Mouse (Mus musculus): ENCODE measurements at regions not wholly inside any gene's neighbourhood (a gene's known extent, or its start where the extent isn't known, plus 50 kb on each side); places are given as distances from the start of the nearest gene placed in this dataset.

DNA sequence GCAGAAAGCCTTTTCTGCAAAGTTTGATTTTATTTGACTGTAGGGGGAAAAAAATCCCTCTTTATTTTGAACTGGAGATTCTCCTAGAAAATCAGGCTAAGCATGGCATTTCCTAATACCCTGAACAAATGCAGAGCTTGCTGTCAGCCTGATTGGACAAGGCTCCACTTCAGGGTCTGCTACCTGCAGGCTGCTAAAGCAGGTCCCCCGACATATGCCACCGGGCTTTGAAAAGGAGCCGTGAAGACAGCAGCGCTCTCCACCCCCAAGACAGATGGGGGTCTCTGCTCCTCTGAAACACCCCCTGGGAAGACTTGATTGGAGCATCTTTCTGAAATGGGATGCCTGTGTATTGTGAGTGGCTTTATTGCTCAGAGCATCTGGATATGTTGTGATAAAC lies 90.6 kb upstream of the Olfm4 start:
- no peak for ATAC-seq (ENCODE audit: low FRiP score, low TSS enrichment)
- 77% methylated on average over 4 of the region's 4 CpGs for WGBS
- no peaks in the 10 kb centered on the region for H3K4me1 ChIP-seq (ENCODE audit: insufficient read depth, low read length)

DNA sequence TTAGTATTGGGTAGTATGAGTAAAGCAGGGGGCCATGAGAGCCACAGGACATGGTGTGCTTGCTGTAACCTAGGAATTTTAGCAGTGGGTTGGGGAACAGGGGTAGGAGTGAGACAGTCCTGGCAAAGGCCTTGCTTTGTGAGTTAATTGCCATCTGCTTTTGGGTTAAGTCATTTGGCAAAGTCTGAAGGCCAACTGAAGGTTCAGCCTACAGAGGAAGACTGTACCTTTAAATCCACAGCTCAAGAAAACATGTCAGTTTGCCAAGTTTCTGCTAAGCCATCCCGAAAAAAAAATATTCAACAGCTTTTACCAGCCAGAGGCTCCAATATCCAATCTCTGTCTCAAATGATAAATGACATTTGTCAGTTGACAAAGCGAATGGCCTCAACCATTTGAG lies 93.2 kb upstream of the Olfm4 start:
- Histone ChIP-seq H3K36me3 (ENCODE audit: insufficient read depth, low read length) (no peaks in the 10 kb centered on the region), H3K9ac (replicated peaks; ENCODE audit: low read length) (no peak overlapping the region), H3K4me2 (replicated peaks; ENCODE audit: low read depth, low read length) (no peak overlapping the region), H3K4me1 (ENCODE audit: insufficient read depth, low read length) (no peaks in the 10 kb centered on the region), H3K27ac (ENCODE audit: low read length) (no peak overlapping the region), H3K4me3 (ENCODE audit: low read length) (no peak overlapping the region), H3K27me3 (ENCODE audit: insufficient read depth, low read length) (no peaks in the 10 kb centered on the region), H3K9me3 (ENCODE audit: low read length) (no peaks in the 10 kb centered on the region)
- no peak for ATAC-seq (ENCODE audit: low FRiP score, low TSS enrichment)
- 59% methylated on average over 2 of the region's 2 CpGs for WGBS

More for the DNA sequence above, 90.6 kb upstream of the Olfm4 start:
- Histone ChIP-seq H3K4me2 (replicated peaks; ENCODE audit: low read depth, low read length) (no peak overlapping the region), H3K27ac (ENCODE audit: low read length) (no peak overlapping the region), H3K9me3 (ENCODE audit: low read length) (no peaks in the 10 kb centered on the region), H3K9ac (replicated peaks; ENCODE audit: low read length) (no peak overlapping the region), H3K36me3 (ENCODE audit: insufficient read depth, low read length) (no peaks in the 10 kb centered on the region), H3K4me3 (ENCODE audit: low read length) (no peak overlapping the region), H3K27me3 (ENCODE audit: insufficient read depth, low read length) (no peaks in the 10 kb centered on the region)

- Histone ChIP-seq H3K9me3 (ENCODE audit: low read length) (no peaks in the 10 kb centered on the region), H3K36me3 (ENCODE audit: insufficient read depth, low read length) (no peaks in the 10 kb centered on the region), H3K4me1 (ENCODE audit: insufficient read depth, low read length) (no peaks in the 10 kb centered on the region), H3K27me3 (ENCODE audit: insufficient read depth, low read length) (no peaks in the 10 kb centered on the region), H3K4me2 (replicated peaks; ENCODE audit: low read depth, low read length) (no peak overlapping the region), H3K9ac (replicated peaks; ENCODE audit: low read length) (no peak overlapping the region), H3K4me3 (ENCODE audit: low read length) (no peak overlapping the region), H3K27ac (ENCODE audit: low read length) (no peak overlapping the region)
- WGBS: 74% methylated on average over 4 of the region's 4 CpGs
- ATAC-seq (ENCODE audit: low FRiP score, low TSS enrichment): no peak
Measured at GRCm38 (mm10) chr14:79890280-79890679, 93.6 kb upstream of the Olfm4 start.

- no peak overlapping the region for H3K27ac ChIP-seq (ENCODE audit: low read length)
- H3K4me2 ChIP-seq (replicated peaks; ENCODE audit: low read depth, low read length): no peak overlapping the region
- no peaks in the 10 kb centered on the region for H3K27me3 ChIP-seq (ENCODE audit: insufficient read depth, low read length)
- no peaks in the 10 kb centered on the region for H3K9me3 ChIP-seq (ENCODE audit: low read length)
- H3K9ac ChIP-seq (replicated peaks; ENCODE audit: low read length): no peak overlapping the region
- ATAC-seq (ENCODE audit: low FRiP score, low TSS enrichment): no peak
- H3K4me3 ChIP-seq (ENCODE audit: low read length): no peak overlapping the region
- 69% methylated on average over 7 of the region's 7 CpGs for WGBS
- peaks cover 10% of the 10 kb centered on the region; the same call in 1 of the 2 replicates for H3K4me1 ChIP-seq (ENCODE audit: insufficient read depth, low read length)
- H3K36me3 ChIP-seq (ENCODE audit: insufficient read depth, low read length): no peaks in the 10 kb centered on the region
Measured at GRCm38 (mm10) chr14:79883487-79883886, 100.4 kb upstream of the Olfm4 start.

GRCm38 (mm10) chr14:79881726-79882125 lies 102.2 kb upstream of the Olfm4 start:
- no peak overlapping the region for H3K4me3 ChIP-seq (ENCODE audit: low read length)
- no peak for ATAC-seq (ENCODE audit: low FRiP score, low TSS enrichment)
- H3K9ac ChIP-seq (replicated peaks; ENCODE audit: low read length): no peak overlapping the region
- no peak overlapping the region for H3K27ac ChIP-seq (ENCODE audit: low read length)
- no peak overlapping the region for H3K4me2 ChIP-seq (replicated peaks; ENCODE audit: low read depth, low read length)
- H3K27me3 ChIP-seq (ENCODE audit: insufficient read depth, low read length): no peaks in the 10 kb centered on the region
- 15% methylated on average over 9 of the region's 9 CpGs for WGBS
- H3K9me3 ChIP-seq (ENCODE audit: low read length): no peaks in the 10 kb centered on the region
- H3K36me3 ChIP-seq (ENCODE audit: insufficient read depth, low read length): no peaks in the 10 kb centered on the region
- peaks cover 10% of the 10 kb centered on the region; the same call in 1 of the 2 replicates for H3K4me1 ChIP-seq (ENCODE audit: insufficient read depth, low read length)

DNA sequence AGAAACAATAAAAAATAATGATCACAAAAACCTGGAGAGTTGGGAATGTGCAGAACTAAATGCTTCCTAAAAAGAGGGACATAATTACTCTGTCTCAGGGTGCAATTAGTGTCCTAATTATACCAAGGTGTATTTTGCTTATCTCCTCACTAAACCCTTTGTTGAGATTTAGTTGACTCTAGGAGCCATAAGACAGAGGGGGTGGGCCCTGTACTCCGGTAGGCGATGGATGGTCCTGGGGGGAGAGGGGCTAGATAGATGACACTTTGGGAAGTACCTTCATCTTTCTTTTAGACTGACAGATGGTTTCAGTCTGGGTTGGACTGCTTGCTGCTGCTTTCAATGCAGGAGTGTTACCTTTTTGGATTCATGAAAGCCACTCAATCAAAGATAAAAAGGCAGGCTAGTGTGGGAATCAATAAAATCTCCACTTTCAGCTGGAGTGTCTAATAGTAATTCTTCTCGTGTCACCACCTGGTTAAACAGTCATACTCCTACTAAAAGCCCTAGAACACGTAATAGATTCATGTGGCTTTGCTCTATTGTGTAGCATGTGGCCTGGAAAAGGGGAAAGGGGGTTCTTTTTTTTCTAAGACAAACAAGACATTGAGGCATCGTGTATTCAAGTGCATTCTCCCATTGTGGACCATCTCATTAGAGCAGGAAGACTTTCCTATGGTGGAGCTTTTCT lies 103.7 kb upstream of the Olfm4 start:
- Histone ChIP-seq H3K9ac (replicated peaks; ENCODE audit: low read length) (no peak overlapping the region), H3K4me3 (ENCODE audit: low read length) (no peak overlapping the region), H3K27me3 (ENCODE audit: insufficient read depth, low read length) (0 out of 2 replicates have a peak, but pooled peaks cover 2% of the 10 kb centered on the region), H3K27ac (ENCODE audit: low read length) (no peak overlapping the region), H3K9me3 (ENCODE audit: low read length) (no peaks in the 10 kb centered on the region), H3K4me2 (replicated peaks; ENCODE audit: low read depth, low read length) (no peak overlapping the region), H3K4me1 (ENCODE audit: insufficient read depth, low read length) (peaks cover 10% of the 10 kb centered on the region; the same call in 1 of the 2 replicates), H3K36me3 (ENCODE audit: insufficient read depth, low read length) (no peaks in the 10 kb centered on the region)
- no peak for ATAC-seq (ENCODE audit: low FRiP score, low TSS enrichment)
- WGBS: 35% methylated on average over 5 of the region's 5 CpGs

DNA sequence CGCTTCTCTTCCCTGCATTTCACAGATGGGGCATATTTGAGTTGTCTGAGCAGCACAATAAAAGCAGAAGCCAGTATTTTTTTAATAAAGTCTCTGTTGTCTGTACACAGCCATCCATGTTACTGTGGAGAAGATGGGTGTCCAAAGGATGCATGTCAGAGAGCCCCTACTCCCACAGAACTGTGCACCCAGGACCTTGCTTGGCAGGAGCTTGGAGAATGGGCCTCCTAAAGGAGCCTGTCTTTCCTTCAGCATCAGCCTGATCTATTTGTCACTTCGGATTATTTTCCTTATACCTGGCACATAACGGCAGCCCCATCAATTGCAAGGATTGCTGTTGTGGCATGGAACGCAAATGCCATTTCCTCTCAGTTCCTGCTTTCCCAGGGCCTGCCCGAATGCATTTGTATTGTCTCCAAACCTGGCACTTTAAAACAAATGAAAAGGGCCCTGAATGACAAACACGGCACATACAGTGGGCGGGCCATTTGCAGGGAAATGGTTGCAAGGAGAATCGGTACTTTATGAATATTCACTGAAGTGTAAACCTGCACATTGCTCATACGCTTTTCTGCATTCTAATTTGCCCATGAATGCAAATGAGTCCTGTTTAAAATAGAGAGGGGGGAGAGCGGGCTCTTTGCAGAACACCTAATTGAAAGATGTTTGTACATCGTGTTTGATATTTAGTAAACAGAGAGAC lies 104.4 kb upstream of the Olfm4 start:
- Histone ChIP-seq H3K9ac (replicated peaks; ENCODE audit: low read length) (no peak overlapping the region), H3K4me2 (replicated peaks; ENCODE audit: low read depth, low read length) (no peak overlapping the region), H3K4me1 (ENCODE audit: insufficient read depth, low read length) (peaks cover 10% of the 10 kb centered on the region; the same call in 1 of the 2 replicates), H3K9me3 (ENCODE audit: low read length) (no peaks in the 10 kb centered on the region), H3K27me3 (ENCODE audit: insufficient read depth, low read length) (0 out of 2 replicates have a peak, but pooled peaks cover 2% of the 10 kb centered on the region), H3K36me3 (ENCODE audit: insufficient read depth, low read length) (no peaks in the 10 kb centered on the region), H3K27ac (ENCODE audit: low read length) (no peak overlapping the region), H3K4me3 (ENCODE audit: low read length) (no peak overlapping the region)
- WGBS: 68% methylated on average over 11 of the region's 11 CpGs
- no peak for ATAC-seq (ENCODE audit: low FRiP score, low TSS enrichment)

DNA sequence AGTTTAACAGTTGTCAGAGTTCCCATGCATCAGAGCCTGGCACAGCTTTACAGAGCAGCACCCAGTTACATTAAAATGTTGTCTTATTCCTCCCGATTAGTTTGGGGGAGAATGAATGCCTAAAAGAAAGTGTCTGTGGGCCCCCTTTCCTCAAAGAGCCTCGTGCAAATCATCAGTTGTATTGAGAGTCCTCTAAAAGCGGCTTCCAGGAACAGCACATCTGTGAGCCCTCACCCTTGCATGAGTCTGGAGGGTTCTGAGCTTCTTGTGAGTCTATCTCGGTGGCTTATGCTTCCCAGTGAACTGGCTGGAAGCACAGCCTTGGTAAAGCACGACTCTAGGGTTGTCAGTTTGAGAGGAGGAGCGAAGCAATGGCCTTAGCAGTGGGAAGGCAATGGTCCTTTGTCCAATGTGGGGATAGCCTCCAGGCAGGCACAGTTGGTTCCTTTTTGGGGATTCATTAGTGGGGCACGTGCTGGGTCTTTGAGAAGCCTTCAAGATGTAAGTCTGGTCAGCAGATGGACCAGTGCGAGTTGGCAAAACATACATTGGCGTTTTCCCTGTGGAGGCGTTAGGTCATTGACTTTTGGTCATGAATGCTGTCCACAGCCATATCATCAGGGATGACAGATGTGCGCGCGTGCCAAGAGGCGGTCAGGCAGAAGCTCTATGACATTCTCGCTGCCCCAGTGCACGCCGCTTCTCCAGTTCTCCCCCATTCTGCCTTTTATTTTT lies 105.4 kb upstream of the Olfm4 start:
- Histone ChIP-seq H3K9ac (replicated peaks; ENCODE audit: low read length) (no peak overlapping the region), H3K4me1 (ENCODE audit: insufficient read depth, low read length) (peaks cover 10% of the 10 kb centered on the region; the same call in 1 of the 2 replicates), H3K4me2 (replicated peaks; ENCODE audit: low read depth, low read length) (no peak overlapping the region), H3K27ac (ENCODE audit: low read length) (no peak overlapping the region), H3K36me3 (ENCODE audit: insufficient read depth, low read length) (no peaks in the 10 kb centered on the region), H3K9me3 (ENCODE audit: low read length) (no peaks in the 10 kb centered on the region), H3K4me3 (ENCODE audit: low read length) (no peak overlapping the region), H3K27me3 (ENCODE audit: insufficient read depth, low read length) (0 out of 2 replicates have a peak, but pooled peaks cover 2% of the 10 kb centered on the region)
- ATAC-seq (ENCODE audit: low FRiP score, low TSS enrichment): no peak
- 82% methylated on average over 17 of the region's 17 CpGs for WGBS

- ATAC-seq (ENCODE audit: low FRiP score, low TSS enrichment): peak; percentile 79; the same call in 1 of the 2 replicates
- 22% methylated on average over 13 of the region's 13 CpGs for WGBS
Measured at GRCm38 (mm10) chr14:79873062-79873461, 102.0 kb upstream of the Pcdh8 start.

More at GRCm38 (mm10) chr14:79873062-79873461, 102.0 kb upstream of the Pcdh8 start:
- H3K27ac ChIP-seq (ENCODE audit: low read length): no peak overlapping the region
- 0 out of 2 replicates have a peak, but pooled peaks cover 2% of the 10 kb centered on the region for H3K27me3 ChIP-seq (ENCODE audit: insufficient read depth, low read length)
- no peak overlapping the region for H3K4me3 ChIP-seq (ENCODE audit: low read length)
- H3K4me1 ChIP-seq (ENCODE audit: insufficient read depth, low read length): no peaks in the 10 kb centered on the region
- H3K36me3 ChIP-seq (ENCODE audit: insufficient read depth, low read length): no peaks in the 10 kb centered on the region
- no peak overlapping the region for H3K9ac ChIP-seq (replicated peaks; ENCODE audit: low read length)
- H3K9me3 ChIP-seq (ENCODE audit: low read length): no peaks in the 10 kb centered on the region
- H3K4me2 ChIP-seq (replicated peaks; ENCODE audit: low read depth, low read length): no peak overlapping the region
